9 mouse cellular contexts compared by ENCODE assay signal in the genomic region with DNA sequence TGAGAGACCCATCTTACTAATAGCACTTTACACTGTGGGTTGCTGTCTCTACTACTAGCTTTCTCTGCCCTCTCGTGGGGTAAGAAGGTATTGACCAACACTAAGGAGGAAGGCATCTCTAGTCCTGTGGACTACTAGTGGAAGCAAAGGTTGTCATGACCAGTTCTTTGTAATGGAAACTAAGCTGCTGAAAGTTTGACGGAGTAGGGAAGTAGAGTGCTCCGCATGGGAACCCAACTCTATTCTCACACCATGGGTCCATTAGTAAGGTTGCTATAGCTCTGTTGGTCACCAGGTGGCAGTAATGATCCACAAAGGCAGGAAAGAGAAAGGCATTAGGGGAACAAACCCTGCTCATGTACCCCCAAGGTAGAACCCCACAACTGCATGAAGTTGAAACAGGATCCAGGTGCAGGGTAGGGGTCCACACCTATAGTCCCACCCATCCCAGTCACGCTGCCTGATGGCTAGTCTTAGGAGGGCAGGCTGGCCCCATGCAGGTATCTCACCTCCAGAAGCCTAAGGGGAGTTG. TPM values are rescaled to one million over a fixed set of nuclear protein-coding genes. Genes with fewer than 3 reads are reported as not detected.
DNase-seq lines count a peak whose midpoint lies in the region; ATAC-seq and TF ChIP-seq lines count a peak whose summit lies in the region.
"Had no signal": no experiment of that assay in that cellular context is flagged by ENCODE, and none has a peak within 500 bp of the region (broad histone marks: within the 10 kb centered on the region; RNA-seq: fewer than 3 reads in every experiment).

No protein-coding gene starts in this region.

- TF ChIP-seq CTCF in cerebellum, adult 2 months (IDR thresholded peaks at IDR 0.05; ENCODE audit: borderline replicate concordance, insufficient read depth, low read depth, low read length), result peak; percentile 74

- H3K4me2 ChIP-seq in hindbrain, embryonic 15.5 days, result no peak overlapping the region

- TF ChIP-seq POLR2A in cerebellum, adult 2 months (IDR thresholded peaks at IDR 0.05; ENCODE audit: borderline replicate concordance, insufficient read depth, low read length), result no peak

- DNase-seq in R1 (ENCODE audit: low read depth, low spot score), result peak; percentile 95
- DNase-seq in cerebellum, adult 2 months, result peak; percentile 49 to 62
- peak; percentile 56 for DNase-seq in forelimb bud, embryonic 11.5 days (ENCODE audit: low read depth, low spot score)
- peak; percentile 58 to 70 for DNase-seq in layer of hippocampus, postnatal 25 days (ENCODE audit: extremely low spot score in 1 of 2, low spot score in 1 of 2)
- peak; percentile 74 for DNase-seq in lung, postnatal 14 days
- peak; percentile 57 for DNase-seq in retina, postnatal 7 days (ENCODE audit: low read depth, low spot score)
- peak; percentile 51 to 54 for DNase-seq in urinary bladder, postnatal 36 days (ENCODE audit: low spot score in 2 of 2)

- peaks cover 43% of the 10 kb centered on the region for H3K36me3 ChIP-seq in hindbrain, embryonic 15.5 days

- no peak overlapping the region for H3K9ac ChIP-seq in hindbrain, embryonic 15.5 days

- H3K4me1 ChIP-seq in cerebellum, adult 2 months (ENCODE audit: control insufficient read depth, insufficient read depth, low read length), result no peaks in the 10 kb centered on the region
- H3K4me1 ChIP-seq in hindbrain, embryonic 15.5 days (replicated peaks), result no peaks in the 10 kb centered on the region

- no peaks in the 10 kb centered on the region for H3K27me3 ChIP-seq in cerebellum, adult 2 months (ENCODE audit: control insufficient read depth, insufficient read depth, low read length)
- no peaks in the 10 kb centered on the region for H3K27me3 ChIP-seq in hindbrain, embryonic 15.5 days
- H3K27me3 ChIP-seq: megakaryocyte, embryonic 14.5 days had no signal

- no peak overlapping the region for H3K4me3 ChIP-seq in cerebellum, adult 2 months (replicated peaks; ENCODE audit: insufficient read depth, low read depth, low read length)
- no peak overlapping the region for H3K4me3 ChIP-seq in hindbrain, embryonic 15.5 days
- H3K4me3 ChIP-seq: megakaryocyte, embryonic 14.5 days had no signal

- peak; percentile 75 for ATAC-seq in hindbrain, embryonic 15.5 days (ENCODE audit: low FRiP score, low read depth)

- no peak overlapping the region for H3K27ac ChIP-seq in cerebellum, adult 2 months (ENCODE audit: insufficient read depth, low read length)
- no peak overlapping the region for H3K27ac ChIP-seq in hindbrain, embryonic 15.5 days (replicated peaks)

- WGBS in cerebellum, adult 2 months, result 14% methylated on average over 4 of the region's 4 CpGs
- 24% methylated on average over 4 of the region's 4 CpGs for WGBS in hindbrain, embryonic 15.5 days

- H3K9me3 ChIP-seq in hindbrain, embryonic 15.5 days, result no peaks in the 10 kb centered on the region
- H3K9me3 ChIP-seq: megakaryocyte, embryonic 14.5 days had no signal

RNA-seq across cellular contexts. Expression of a gene that starts 31.1 kb away (rescaled TPM):
- polyA plus RNA-seq in cerebellum, adult 2 months (2012; rRNA removed), result 36.2 and 37.9 TPM in 2 replicates
- polyA plus RNA-seq in hindbrain, embryonic 15.5 days (2015; fragmentation: Nextera tagmentation; extraction: Ambion mirVana), result 24.4 and 27.8 TPM in 2 replicates
- total RNA-seq in layer of hippocampus, postnatal 25 days (2021), result 10 to 100 TPM; 51.1 to 59.6 TPM

RNA-seq across cellular contexts. Expression of a gene that starts 31.2 kb away (rescaled TPM):
- 61.6 and 65.4 TPM in 2 replicates for polyA plus RNA-seq in cerebellum, adult 2 months (2012; rRNA removed)
- polyA plus RNA-seq in hindbrain, embryonic 15.5 days (2015; fragmentation: Nextera tagmentation; extraction: Ambion mirVana), result 51.6 and 54.9 TPM in 2 replicates
- 10 to 100 TPM; 60.5 to 62.2 TPM for total RNA-seq in layer of hippocampus, postnatal 25 days (2021)

RNA-seq across cellular contexts. Expression of a gene that starts 36.2 kb away (rescaled TPM):
- polyA plus RNA-seq in cerebellum, adult 2 months (2012; rRNA removed), result 0.11 and 0.24 TPM in 2 replicates
- polyA plus RNA-seq in hindbrain, embryonic 15.5 days (2015; fragmentation: Nextera tagmentation; extraction: Ambion mirVana), result 0.87 and 0.96 TPM in 2 replicates
- under 1 TPM; 0.42 to 0.49 TPM for total RNA-seq in layer of hippocampus, postnatal 25 days (2021)

RNA-seq across cellular contexts. Expression of a gene that starts 46.4 kb away (rescaled TPM):
- polyA plus RNA-seq in cerebellum, adult 2 months (2012; rRNA removed), result 0.70 and 1.2 TPM in 2 replicates
- 0.29 and 0.33 TPM in 2 replicates for polyA plus RNA-seq in hindbrain, embryonic 15.5 days (2015; fragmentation: Nextera tagmentation; extraction: Ambion mirVana)
- total RNA-seq in layer of hippocampus, postnatal 25 days (2021), result under 1 TPM; 0.12 to 0.52 TPM
